Mouse (Mus musculus): ENCODE measurements around the gene Sirpb1b. TPM values are rescaled to one million over a fixed set of nuclear protein-coding genes. Genes with fewer than 3 reads are reported as not detected.
"Not testable (repeated sequence)": the region's sequence is repeated elsewhere in the genome, so short reads cannot be mapped to it uniquely, and the experiment has no call there.

Gene Sirpb1b
- polyA plus RNA-seq (2014; fragmentation: Nextera tagmentation; extraction: Ambion mirVana): 0.28 TPM in 2 replicates

GRCm38 (mm10) chr3:15574887-15575286 lies at the start of gene Sirpb1b:
TSS of gene Sirpb1b (minus strand) at chr3:15575065.
- H3K9ac ChIP-seq; H3K4me2 ChIP-seq; H3K27me3 ChIP-seq (ENCODE audit: insufficient read depth, low read length); H3K4me3 ChIP-seq (ENCODE audit: low read depth, low read length); H3K4me1 ChIP-seq (ENCODE audit: insufficient read depth); H3K36me3 ChIP-seq (ENCODE audit: insufficient read depth); DNase-seq; H3K27ac ChIP-seq (ENCODE audit: low read depth); H3K9me3 ChIP-seq (ENCODE audit: low read depth, low read length); ATAC-seq (ENCODE audit: insufficient read depth): not testable (repeated sequence)
- no CpG with 5 or more reads among the region's 1 CpGs for WGBS

- H3K9ac ChIP-seq; DNase-seq; ATAC-seq (ENCODE audit: insufficient read depth); H3K36me3 ChIP-seq (ENCODE audit: insufficient read depth); H3K9me3 ChIP-seq (ENCODE audit: low read depth, low read length); H3K27ac ChIP-seq (ENCODE audit: low read depth); H3K4me3 ChIP-seq (ENCODE audit: low read depth, low read length); H3K4me2 ChIP-seq; H3K4me1 ChIP-seq (ENCODE audit: insufficient read depth); H3K27me3 ChIP-seq (ENCODE audit: insufficient read depth, low read length): not testable (repeated sequence)
- WGBS: 88% methylated on average over 2 of the region's 2 CpGs
These were observed 15.7 kb upstream of the Sirpb1b start for GRCm38 (mm10) chr3:15590377-15591117.

GRCm38 (mm10) chr3:15586665-15587064 lies 11.8 kb upstream of the Sirpb1b start:
- ATAC-seq (ENCODE audit: insufficient read depth): not testable (repeated sequence)
- 84% methylated on average over 1 of the region's 1 CpGs for WGBS

GRCm38 (mm10) chr3:15583452-15583851 lies 8.6 kb upstream of the Sirpb1b start:
- no peak for ATAC-seq (ENCODE audit: insufficient read depth)
- 85% methylated on average over 1 of the region's 1 CpGs for WGBS
- H3K9me3 ChIP-seq (ENCODE audit: low read depth, low read length): no peaks in the 10 kb centered on the region

More at GRCm38 (mm10) chr3:15586665-15587064, 11.8 kb upstream of the Sirpb1b start:
- not testable (repeated sequence) for H3K27ac ChIP-seq (ENCODE audit: low read depth); H3K9ac ChIP-seq; H3K36me3 ChIP-seq (ENCODE audit: insufficient read depth); H3K4me2 ChIP-seq; H3K9me3 ChIP-seq (ENCODE audit: low read depth, low read length); DNase-seq; H3K4me1 ChIP-seq (ENCODE audit: insufficient read depth); H3K4me3 ChIP-seq (ENCODE audit: low read depth, low read length); H3K27me3 ChIP-seq (ENCODE audit: insufficient read depth, low read length)

GRCm38 (mm10) chr3:15582948-15583347 lies 8.1 kb upstream of the Sirpb1b start:
- not testable (repeated sequence) for H3K9ac ChIP-seq; H3K9me3 ChIP-seq (ENCODE audit: low read depth, low read length); H3K27ac ChIP-seq (ENCODE audit: low read depth); ATAC-seq (ENCODE audit: insufficient read depth); H3K4me1 ChIP-seq (ENCODE audit: insufficient read depth); DNase-seq; H3K4me3 ChIP-seq (ENCODE audit: low read depth, low read length); H3K4me2 ChIP-seq; H3K27me3 ChIP-seq (ENCODE audit: insufficient read depth, low read length); H3K36me3 ChIP-seq (ENCODE audit: insufficient read depth)
- 86% methylated on average over 3 of the region's 3 CpGs for WGBS

More at GRCm38 (mm10) chr3:15583452-15583851, 8.6 kb upstream of the Sirpb1b start:
- Histone ChIP-seq H3K27ac (ENCODE audit: low read depth) (no peak overlapping the region), H3K9ac (no peak overlapping the region), H3K27me3 (ENCODE audit: insufficient read depth, low read length) (no peaks in the 10 kb centered on the region), H3K36me3 (ENCODE audit: insufficient read depth) (no peaks in the 10 kb centered on the region), H3K4me2 (no peak overlapping the region), H3K4me3 (ENCODE audit: low read depth, low read length) (no peak overlapping the region), H3K4me1 (ENCODE audit: insufficient read depth) (no peaks in the 10 kb centered on the region)
- TF ChIP-seq CTCF (IDR thresholded peaks at IDR 0.05; ENCODE audit: low read depth): no peak
- DNase-seq: no peak

- H3K9me3 ChIP-seq (ENCODE audit: low read depth, low read length); H3K4me1 ChIP-seq (ENCODE audit: insufficient read depth); H3K4me3 ChIP-seq (ENCODE audit: low read depth, low read length); DNase-seq; H3K4me2 ChIP-seq; H3K27ac ChIP-seq (ENCODE audit: low read depth); H3K27me3 ChIP-seq (ENCODE audit: insufficient read depth, low read length); H3K9ac ChIP-seq; ATAC-seq (ENCODE audit: insufficient read depth); H3K36me3 ChIP-seq (ENCODE audit: insufficient read depth): not testable (repeated sequence)
These were observed 1.6 kb upstream of the Sirpb1b start for GRCm38 (mm10) chr3:15576466-15576865.

GRCm38 (mm10) chr3:15528589-15528988 lies 46.3 kb downstream of the Sirpb1b start:
- Histone ChIP-seq H3K27me3 (ENCODE audit: insufficient read depth, low read length) (no peaks in the 10 kb centered on the region), H3K9me3 (ENCODE audit: low read depth, low read length) (0 out of 2 replicates have a peak, but pooled peaks cover 3% of the 10 kb centered on the region), H3K4me1 (ENCODE audit: insufficient read depth) (no peaks in the 10 kb centered on the region), H3K4me3 (ENCODE audit: low read depth, low read length) (no peak overlapping the region), H3K9ac (no peak overlapping the region), H3K36me3 (ENCODE audit: insufficient read depth) (no peaks in the 10 kb centered on the region), H3K4me2 (no peak overlapping the region), H3K27ac (ENCODE audit: low read depth) (no peak overlapping the region)
- no peak for TF ChIP-seq CTCF (IDR thresholded peaks at IDR 0.05; ENCODE audit: low read depth)
- ATAC-seq (ENCODE audit: insufficient read depth): no peak
- no peak for DNase-seq

- not testable (repeated sequence) for DNase-seq; ATAC-seq (ENCODE audit: insufficient read depth); H3K27ac ChIP-seq (ENCODE audit: low read depth); H3K9me3 ChIP-seq (ENCODE audit: low read depth, low read length); H3K4me2 ChIP-seq; H3K4me1 ChIP-seq (ENCODE audit: insufficient read depth); H3K36me3 ChIP-seq (ENCODE audit: insufficient read depth); H3K27me3 ChIP-seq (ENCODE audit: insufficient read depth, low read length); H3K9ac ChIP-seq; H3K4me3 ChIP-seq (ENCODE audit: low read depth, low read length)
- WGBS: 87% methylated on average over 9 of the region's 11 CpGs
These were observed 61.3 kb downstream of the Sirpb1b start for GRCm38 (mm10) chr3:15513608-15514007.

GRCm38 (mm10) chr3:15507792-15508321 lies 67.0 kb downstream of the Sirpb1b start:
- H3K9ac ChIP-seq; DNase-seq; H3K9me3 ChIP-seq (ENCODE audit: low read depth, low read length); H3K4me2 ChIP-seq; ATAC-seq (ENCODE audit: insufficient read depth); H3K36me3 ChIP-seq (ENCODE audit: insufficient read depth); H3K4me1 ChIP-seq (ENCODE audit: insufficient read depth); H3K27ac ChIP-seq (ENCODE audit: low read depth); H3K4me3 ChIP-seq (ENCODE audit: low read depth, low read length); H3K27me3 ChIP-seq (ENCODE audit: insufficient read depth, low read length): not testable (repeated sequence)
- 77% methylated on average over 3 of the region's 3 CpGs for WGBS

GRCm38 (mm10) chr3:15474831-15475230 lies 100.0 kb downstream of the Sirpb1b start:
- H3K4me3 ChIP-seq (ENCODE audit: low read depth, low read length); H3K27ac ChIP-seq (ENCODE audit: low read depth); H3K9ac ChIP-seq; H3K9me3 ChIP-seq (ENCODE audit: low read depth, low read length); DNase-seq; H3K4me1 ChIP-seq (ENCODE audit: insufficient read depth); H3K4me2 ChIP-seq; H3K27me3 ChIP-seq (ENCODE audit: insufficient read depth, low read length); ATAC-seq (ENCODE audit: insufficient read depth); H3K36me3 ChIP-seq (ENCODE audit: insufficient read depth): not testable (repeated sequence)
- WGBS: 93% methylated on average over 1 of the region's 2 CpGs
